Mouse (Mus musculus): ENCODE results near the gene Tmsb4x. TPM values are rescaled to one million over a fixed set of nuclear protein-coding genes. Genes with fewer than 3 reads are reported as not detected.

The Tmsb4x gene
- polyA plus RNA-seq, 1 experiment: 559 TPM

DNA sequence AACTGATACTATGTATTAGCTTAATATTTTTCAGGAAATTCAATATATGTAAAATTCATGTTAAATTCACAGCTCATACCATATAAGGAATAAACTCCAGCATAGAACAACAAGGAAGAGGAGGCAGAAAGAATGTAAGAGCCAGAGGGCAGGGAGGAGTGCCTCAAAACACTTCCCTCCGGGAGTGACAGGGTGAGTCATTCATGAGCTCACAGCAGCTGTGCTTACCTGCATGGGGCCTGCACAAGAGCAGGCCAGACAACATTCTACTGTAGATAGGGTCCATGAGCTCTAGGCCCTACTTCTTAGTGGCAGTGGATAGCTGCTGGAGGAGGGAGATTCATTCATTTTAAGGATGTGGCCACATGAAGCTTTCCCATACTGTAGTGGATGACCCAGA, 20.7 kb upstream of the Tmsb4x start:
- H3K4me3 ChIP-seq (ENCODE audit: low read depth, low read length): no peak overlapping the region
- no peak for TF ChIP-seq CTCF (IDR thresholded peaks at IDR 0.05; ENCODE audit: low read depth, low read length)
- TF ChIP-seq EP300 (IDR thresholded peaks at IDR 0.05; ENCODE audit: insufficient read depth, low read depth, low read length): peak; percentile 83

GRCm38 (mm10) chrX:167229206-167229605, 20.1 kb upstream of the Tmsb4x start:
- H3K27ac ChIP-seq (ENCODE audit: insufficient read depth, low read length): peak overlapping the region; percentile 80; the same call in 1 of the 2 replicates
- peaks cover 5% of the 10 kb centered on the region for H3K4me1 ChIP-seq (ENCODE audit: control insufficient read depth, insufficient read depth, low read length)
- no peak overlapping the region for H3K4me3 ChIP-seq (ENCODE audit: low read depth, low read length)
- TF ChIP-seq EP300 (IDR thresholded peaks at IDR 0.05; ENCODE audit: insufficient read depth, low read depth, low read length) (no peak), CTCF (IDR thresholded peaks at IDR 0.05; ENCODE audit: low read depth, low read length) (peak; percentile 45)
- H3K9me3 ChIP-seq (replicated peaks; ENCODE audit: control insufficient read depth, insufficient read depth, low read length, poor library complexity, severe bottlenecking): no peaks in the 10 kb centered on the region
- no peak overlapping the region for H3K9ac ChIP-seq (ENCODE audit: low read depth, poor library complexity, severe bottlenecking)
- H3K36me3 ChIP-seq (ENCODE audit: control insufficient read depth, insufficient read depth, low read length, poor library complexity, severe bottlenecking): no peaks in the 10 kb centered on the region
- no peaks in the 10 kb centered on the region for H3K27me3 ChIP-seq (ENCODE audit: control insufficient read depth, insufficient read depth, low read length, poor library complexity, severe bottlenecking)

More for the DNA sequence above, 20.7 kb upstream of the Tmsb4x start:
- Histone ChIP-seq H3K36me3 (ENCODE audit: control insufficient read depth, insufficient read depth, low read length, poor library complexity, severe bottlenecking) (no peaks in the 10 kb centered on the region), H3K27ac (ENCODE audit: insufficient read depth, low read length) (no peak overlapping the region), H3K9ac (ENCODE audit: low read depth, poor library complexity, severe bottlenecking) (no peak overlapping the region), H3K27me3 (ENCODE audit: control insufficient read depth, insufficient read depth, low read length, poor library complexity, severe bottlenecking) (no peaks in the 10 kb centered on the region), H3K4me1 (ENCODE audit: control insufficient read depth, insufficient read depth, low read length) (peaks cover 5% of the 10 kb centered on the region), H3K9me3 (replicated peaks; ENCODE audit: control insufficient read depth, insufficient read depth, low read length, poor library complexity, severe bottlenecking) (no peaks in the 10 kb centered on the region)

GRCm38 (mm10) chrX:167227756-167228155, 18.6 kb upstream of the Tmsb4x start:
- no peak overlapping the region; the same call in 1 of the 2 replicates for H3K4me3 ChIP-seq (ENCODE audit: low read depth, low read length)
- H3K9me3 ChIP-seq (replicated peaks; ENCODE audit: control insufficient read depth, insufficient read depth, low read length, poor library complexity, severe bottlenecking): no peaks in the 10 kb centered on the region
- peak overlapping the region; percentile 78; the same call in 1 of the 2 replicates for H3K27ac ChIP-seq (ENCODE audit: insufficient read depth, low read length)
- no peak for TF ChIP-seq CTCF (IDR thresholded peaks at IDR 0.05; ENCODE audit: low read depth, low read length)
- no peak for TF ChIP-seq EP300 (IDR thresholded peaks at IDR 0.05; ENCODE audit: insufficient read depth, low read depth, low read length)
- no peak for TF ChIP-seq POLR2A (IDR thresholded peaks at IDR 0.05; ENCODE audit: insufficient read depth, low read length)
- H3K4me1 ChIP-seq (ENCODE audit: control insufficient read depth, insufficient read depth, low read length): peaks cover 5% of the 10 kb centered on the region
- H3K27me3 ChIP-seq (ENCODE audit: control insufficient read depth, insufficient read depth, low read length, poor library complexity, severe bottlenecking): no peaks in the 10 kb centered on the region
- no peak overlapping the region for H3K9ac ChIP-seq (ENCODE audit: low read depth, poor library complexity, severe bottlenecking)
- H3K36me3 ChIP-seq (ENCODE audit: control insufficient read depth, insufficient read depth, low read length, poor library complexity, severe bottlenecking): no peaks in the 10 kb centered on the region

DNA sequence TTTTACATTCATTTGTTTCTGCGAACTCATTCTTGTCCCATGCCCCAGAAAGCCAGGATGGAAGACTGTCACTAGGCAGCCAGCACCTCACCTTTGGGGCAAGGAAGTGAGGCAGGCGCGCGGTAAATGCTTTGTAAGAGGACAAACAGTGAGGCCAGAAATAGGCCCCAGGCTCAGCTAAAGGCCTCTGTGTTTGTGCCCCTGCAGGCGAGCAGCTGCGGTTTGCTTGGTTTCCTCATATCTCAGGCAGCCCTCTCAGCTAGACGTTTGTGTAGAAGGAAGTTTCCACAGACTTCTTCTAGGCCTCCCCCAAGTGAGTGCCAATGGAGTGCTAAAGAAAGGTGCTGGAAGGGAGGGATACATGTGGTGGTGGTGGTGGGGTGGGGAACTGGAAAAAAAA, 18.0 kb upstream of the Tmsb4x start:
- Histone ChIP-seq H3K9me3 (replicated peaks; ENCODE audit: control insufficient read depth, insufficient read depth, low read length, poor library complexity, severe bottlenecking) (no peaks in the 10 kb centered on the region), H3K4me3 (ENCODE audit: low read depth, low read length) (peak overlapping the region; percentile 60), H3K36me3 (ENCODE audit: control insufficient read depth, insufficient read depth, low read length, poor library complexity, severe bottlenecking) (no peaks in the 10 kb centered on the region), H3K4me1 (ENCODE audit: control insufficient read depth, insufficient read depth, low read length) (peaks cover 3% of the 10 kb centered on the region), H3K27me3 (ENCODE audit: control insufficient read depth, insufficient read depth, low read length, poor library complexity, severe bottlenecking) (no peaks in the 10 kb centered on the region), H3K27ac (ENCODE audit: insufficient read depth, low read length) (peak overlapping the region; percentile 78), H3K9ac (ENCODE audit: low read depth, poor library complexity, severe bottlenecking) (peak overlapping the region; percentile 53; the same call in 1 of the 2 replicates)
- TF ChIP-seq EP300 (IDR thresholded peaks at IDR 0.05; ENCODE audit: insufficient read depth, low read depth, low read length) (no peak), POLR2A (IDR thresholded peaks at IDR 0.05; ENCODE audit: insufficient read depth, low read length) (no peak), CTCF (IDR thresholded peaks at IDR 0.05; ENCODE audit: low read depth, low read length) (no peak)

DNA sequence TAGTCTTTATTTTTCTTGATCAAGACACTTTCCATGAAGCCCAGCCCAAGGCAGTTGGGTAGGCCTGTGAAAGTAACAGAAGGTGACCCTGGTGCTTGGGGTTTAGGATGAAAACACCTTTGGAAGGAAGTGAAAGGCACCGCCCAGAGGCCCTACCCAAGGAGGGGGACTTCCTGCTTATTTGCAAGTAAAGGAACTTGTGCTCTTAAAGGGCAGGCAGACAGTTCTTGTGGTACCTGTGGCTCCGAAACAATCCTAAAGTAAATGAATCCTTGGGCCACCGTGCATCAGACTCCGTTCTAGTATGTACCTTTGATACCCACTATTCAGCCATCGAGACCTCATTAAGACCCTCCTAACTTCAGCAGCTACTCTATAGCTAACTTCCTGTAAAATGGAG, 17.5 kb upstream of the Tmsb4x start:
- Histone ChIP-seq H3K4me1 (ENCODE audit: control insufficient read depth, insufficient read depth, low read length) (peaks cover 3% of the 10 kb centered on the region), H3K27me3 (ENCODE audit: control insufficient read depth, insufficient read depth, low read length, poor library complexity, severe bottlenecking) (no peaks in the 10 kb centered on the region)

DNA sequence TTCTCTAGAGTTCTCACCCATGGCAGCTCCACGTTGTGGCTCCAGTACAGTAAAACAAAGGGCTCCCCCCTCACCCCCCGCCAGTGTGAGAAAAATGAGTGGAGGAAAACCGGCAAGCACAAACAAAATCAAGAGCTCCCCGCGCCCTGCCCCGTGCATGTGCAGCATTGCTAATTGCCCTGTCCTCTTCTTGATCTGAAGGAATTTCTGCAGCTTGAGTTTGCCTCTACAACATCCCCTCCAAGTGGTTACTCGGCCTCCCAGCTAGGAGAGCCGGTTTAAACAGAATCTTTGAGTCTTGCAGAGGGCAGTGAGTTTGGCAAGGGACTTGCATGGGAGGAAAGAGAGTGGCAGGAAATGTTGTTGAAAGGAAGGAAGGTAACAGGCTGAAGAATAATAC, 3.6 kb upstream of the Tmsb4x start:
- no peak overlapping the region; the same call in 1 of the 2 replicates for H3K9ac ChIP-seq (ENCODE audit: low read depth, poor library complexity, severe bottlenecking)
- peak overlapping the region; percentile 59 for H3K27ac ChIP-seq (ENCODE audit: insufficient read depth, low read length)
- no peaks in the 10 kb centered on the region for H3K4me1 ChIP-seq (ENCODE audit: control insufficient read depth, insufficient read depth, low read length)
- H3K9me3 ChIP-seq (replicated peaks; ENCODE audit: control insufficient read depth, insufficient read depth, low read length, poor library complexity, severe bottlenecking): no peaks in the 10 kb centered on the region
- H3K36me3 ChIP-seq (ENCODE audit: control insufficient read depth, insufficient read depth, low read length, poor library complexity, severe bottlenecking): no peaks in the 10 kb centered on the region
- no peak for TF ChIP-seq POLR2A (IDR thresholded peaks at IDR 0.05; ENCODE audit: insufficient read depth, low read length)
- TF ChIP-seq CTCF (IDR thresholded peaks at IDR 0.05; ENCODE audit: low read depth, low read length): no peak
- no peak for TF ChIP-seq EP300 (IDR thresholded peaks at IDR 0.05; ENCODE audit: insufficient read depth, low read depth, low read length)
- no peaks in the 10 kb centered on the region for H3K27me3 ChIP-seq (ENCODE audit: control insufficient read depth, insufficient read depth, low read length, poor library complexity, severe bottlenecking)
- H3K4me3 ChIP-seq (ENCODE audit: low read depth, low read length): peak overlapping the region; percentile 52

More for the DNA sequence above, 17.5 kb upstream of the Tmsb4x start:
- TF ChIP-seq EP300 (IDR thresholded peaks at IDR 0.05; ENCODE audit: insufficient read depth, low read depth, low read length) (0 out of 2 replicates have a peak, but pooled peaks have one; percentile 49), CTCF (IDR thresholded peaks at IDR 0.05; ENCODE audit: low read depth, low read length) (no peak)
- Histone ChIP-seq H3K36me3 (ENCODE audit: control insufficient read depth, insufficient read depth, low read length, poor library complexity, severe bottlenecking) (no peaks in the 10 kb centered on the region), H3K9me3 (replicated peaks; ENCODE audit: control insufficient read depth, insufficient read depth, low read length, poor library complexity, severe bottlenecking) (no peaks in the 10 kb centered on the region), H3K9ac (ENCODE audit: low read depth, poor library complexity, severe bottlenecking) (0 out of 2 replicates have a peak overlapping the region, but pooled peaks have one; percentile 53), H3K4me3 (ENCODE audit: low read depth, low read length) (no peak overlapping the region), H3K27ac (ENCODE audit: insufficient read depth, low read length) (peak overlapping the region; percentile 78)

Data from ES-Bruce4 (cell line).